Mouse (Mus musculus) small intestine, adult 2 months (tissue): ENCODE measurements at regions not wholly inside any gene's neighbourhood (a gene's known extent, or its start where the extent isn't known, plus 50 kb on each side); places are given as distances from the start of the nearest gene placed in this dataset.

ENCODE experiments used
- CTCF ChIP-seq: fragments of 200-500 bp; IDR thresholded peaks from 2 replicates; pipeline ENCODE4 v1.5.1; 2012; ENCODE audit warnings: low read depth, mild to moderate bottlenecking, control low read depth, inconsistent platforms, low read length, moderate library complexity, mixed read lengths; ENCODE audit not compliant: insufficient replicate concordance, insufficient read length; ENCODE audit errors: extremely low read depth
- POLR2A ChIP-seq: fragments of 200-500 bp; IDR thresholded peaks from 2 replicates; pipeline ENCODE4 v1.6.1; 2012; ENCODE audit warnings: low read depth, mild to moderate bottlenecking, control low read depth, inconsistent platforms, low read length, moderate library complexity

GRCm38 (mm10) chr14:76701304-76701703 lies 144.6 kb upstream of the Serp2 start:
- TF ChIP-seq CTCF (no peak), POLR2A (no peak)
